Mouse (Mus musculus) liver, postnatal 0 days (tissue): ENCODE measurements around the gene Prrc2a.
"Not testable (repeated sequence)": the region's sequence is repeated elsewhere in the genome, so short reads cannot be mapped to it uniquely, and the experiment has no call there.

ENCODE experiments used
- CTCF ChIP-seq: sonication (generic); IDR thresholded peaks from 2 replicates; pipeline ENCODE4 v1.5.1; 2016; ENCODE audit warnings: antibody characterized with exemption, low read depth
- EP300 ChIP-seq: IDR thresholded peaks from 2 replicates; pipeline ENCODE4 v1.6.1; 2016; ENCODE audit warnings: antibody characterized with exemption, low read depth, mild to moderate bottlenecking

GRCm38 (mm10) chr17:35124261-35124896, 40.3 kb downstream of the Prrc2a start:
- not testable (repeated sequence) for TF ChIP-seq CTCF, EP300
